Mouse (Mus musculus): ENCODE measurements around the gene Tbc1d20. TPM values are rescaled to one million over a fixed set of nuclear protein-coding genes. Genes with fewer than 3 reads are reported as not detected.

Gene Tbc1d20
- 37.5 and 38.8 TPM in 2 replicates for polyA plus RNA-seq (2015; fragmentation: Nextera tagmentation; extraction: Ambion mirVana)

GRCm38 (mm10) chr2:152293727-152294475 lies at the start of gene Tbc1d20:
Gene Tbc1d20, plus strand, starts transcription at chr2:152293828.
- ATAC-seq (peak; percentile 98), DNase-seq (ENCODE audit: low spot score) (peak; percentile 95)
- Histone ChIP-seq H3K27ac (ENCODE audit: low read length) (peak within 1 kb of the TSS; percentile 92), H3K4me2 (replicated peaks; ENCODE audit: low read depth, low read length) (peak within 1 kb of the TSS; percentile 72), H3K4me1 (ENCODE audit: insufficient read depth, low read depth, low read length) (peaks cover 13% of the 10 kb centered on the region), H3K9me3 (ENCODE audit: low read length) (no peaks in the 10 kb centered on the region), H3K36me3 (ENCODE audit: insufficient read depth, low read length) (no peaks in the 10 kb centered on the region), H3K4me3 (ENCODE audit: low read depth, low read length) (peak within 1 kb of the TSS; percentile 87), H3K27me3 (replicated peaks; ENCODE audit: insufficient read depth, low read length) (no peaks in the 10 kb centered on the region), H3K9ac (replicated peaks; ENCODE audit: low read depth) (peak within 1 kb of the TSS; percentile 90)
- under 1% methylated on average over 53 of the region's 70 CpGs for WGBS
- no peak for TF ChIP-seq CTCF (IDR thresholded peaks at IDR 0.05)
- no peak for TF ChIP-seq EP300 (IDR thresholded peaks at IDR 0.05)

DNA sequence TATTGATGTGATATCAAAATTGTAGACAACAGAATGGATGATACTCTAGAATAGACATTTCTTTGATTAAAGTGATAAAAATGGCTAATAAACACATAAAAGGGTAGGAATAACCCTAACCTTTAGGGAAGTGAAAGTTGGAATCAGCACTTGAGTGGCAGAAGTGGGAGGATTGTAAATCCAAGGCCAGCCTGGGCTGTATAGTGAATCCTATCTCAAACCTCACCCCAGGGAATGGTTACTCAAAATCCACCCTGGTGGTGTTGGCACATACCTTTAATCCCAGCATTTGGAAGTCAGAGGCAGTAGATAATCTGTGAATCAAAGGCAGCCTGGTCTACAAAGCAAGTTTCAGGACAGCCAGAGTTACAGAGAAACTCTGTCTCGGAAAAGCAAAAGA lies 46.4 kb upstream of the Tbc1d20 start:
- Histone ChIP-seq H3K27me3 (replicated peaks; ENCODE audit: insufficient read depth, low read length) (no peaks in the 10 kb centered on the region), H3K4me1 (ENCODE audit: insufficient read depth, low read depth, low read length) (no peaks in the 10 kb centered on the region), H3K9me3 (ENCODE audit: low read length) (no peaks in the 10 kb centered on the region), H3K36me3 (ENCODE audit: insufficient read depth, low read length) (0 out of 2 replicates have a peak, but pooled peaks cover 5% of the 10 kb centered on the region), H3K9ac (replicated peaks; ENCODE audit: low read depth) (no peak overlapping the region), H3K4me3 (ENCODE audit: low read depth, low read length) (no peak overlapping the region), H3K27ac (ENCODE audit: low read length) (no peak overlapping the region), H3K4me2 (replicated peaks; ENCODE audit: low read depth, low read length) (no peak overlapping the region)
- no peak for DNase-seq (ENCODE audit: low spot score)
- WGBS: 70% methylated on average over 1 of the region's 1 CpGs
- no peak for ATAC-seq
- no peak for TF ChIP-seq EP300 (IDR thresholded peaks at IDR 0.05)
- TF ChIP-seq CTCF (IDR thresholded peaks at IDR 0.05): no peak

DNA sequence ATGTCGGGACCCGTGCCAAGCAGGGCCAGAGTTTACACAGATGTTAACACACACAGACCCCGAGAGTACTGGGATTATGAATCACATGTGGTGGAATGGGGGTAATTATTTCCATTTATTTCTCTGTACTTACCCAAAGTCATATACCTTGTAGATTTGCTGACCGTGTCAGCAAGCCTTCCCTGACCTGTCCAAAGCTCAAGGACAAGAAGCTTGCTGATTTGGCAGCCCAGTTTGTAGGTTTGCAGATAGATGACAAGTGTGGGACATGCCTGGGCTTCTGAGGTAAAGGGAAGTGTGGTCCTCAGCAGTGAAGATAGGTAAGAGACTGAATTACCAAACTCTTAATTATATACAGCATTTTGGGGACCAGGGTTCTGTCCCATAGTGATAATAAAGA lies 43.1 kb upstream of the Tbc1d20 start:
- H3K27me3 ChIP-seq (replicated peaks; ENCODE audit: insufficient read depth, low read length): no peaks in the 10 kb centered on the region
- WGBS: 53% methylated on average over 2 of the region's 4 CpGs
- ATAC-seq (no peak), DNase-seq (ENCODE audit: low spot score) (no peak)
- peaks cover 21% of the 10 kb centered on the region; the same call in 1 of the 2 replicates for H3K36me3 ChIP-seq (ENCODE audit: insufficient read depth, low read length)
- H3K4me3 ChIP-seq (ENCODE audit: low read depth, low read length): no peak overlapping the region
- no peaks in the 10 kb centered on the region for H3K4me1 ChIP-seq (ENCODE audit: insufficient read depth, low read depth, low read length)
- H3K4me2 ChIP-seq (replicated peaks; ENCODE audit: low read depth, low read length): no peak overlapping the region
- no peak overlapping the region for H3K27ac ChIP-seq (ENCODE audit: low read length)
- no peaks in the 10 kb centered on the region for H3K9me3 ChIP-seq (ENCODE audit: low read length)
- no peak overlapping the region for H3K9ac ChIP-seq (replicated peaks; ENCODE audit: low read depth)
- TF ChIP-seq CTCF (IDR thresholded peaks at IDR 0.05) (no peak), EP300 (IDR thresholded peaks at IDR 0.05) (no peak)

- ATAC-seq: no peak
- peaks cover 26% of the 10 kb centered on the region; the same call in 1 of the 2 replicates for H3K36me3 ChIP-seq (ENCODE audit: insufficient read depth, low read length)
- H3K4me3 ChIP-seq (ENCODE audit: low read depth, low read length): no peak overlapping the region
- H3K9ac ChIP-seq (replicated peaks; ENCODE audit: low read depth): no peak overlapping the region
- H3K4me2 ChIP-seq (replicated peaks; ENCODE audit: low read depth, low read length): no peak overlapping the region
- no peak for TF ChIP-seq EP300 (IDR thresholded peaks at IDR 0.05)
- TF ChIP-seq CTCF (IDR thresholded peaks at IDR 0.05): no peak
- H3K27ac ChIP-seq (ENCODE audit: low read length): no peak overlapping the region
- 88% methylated on average over 1 of the region's 1 CpGs for WGBS
- no peaks in the 10 kb centered on the region for H3K27me3 ChIP-seq (replicated peaks; ENCODE audit: insufficient read depth, low read length)
- H3K4me1 ChIP-seq (ENCODE audit: insufficient read depth, low read depth, low read length): no peaks in the 10 kb centered on the region
- no peak for DNase-seq (ENCODE audit: low spot score)
- H3K9me3 ChIP-seq (ENCODE audit: low read length): no peaks in the 10 kb centered on the region
Measured at GRCm38 (mm10) chr2:152259739-152260138, 33.9 kb upstream of the Tbc1d20 start.

DNA sequence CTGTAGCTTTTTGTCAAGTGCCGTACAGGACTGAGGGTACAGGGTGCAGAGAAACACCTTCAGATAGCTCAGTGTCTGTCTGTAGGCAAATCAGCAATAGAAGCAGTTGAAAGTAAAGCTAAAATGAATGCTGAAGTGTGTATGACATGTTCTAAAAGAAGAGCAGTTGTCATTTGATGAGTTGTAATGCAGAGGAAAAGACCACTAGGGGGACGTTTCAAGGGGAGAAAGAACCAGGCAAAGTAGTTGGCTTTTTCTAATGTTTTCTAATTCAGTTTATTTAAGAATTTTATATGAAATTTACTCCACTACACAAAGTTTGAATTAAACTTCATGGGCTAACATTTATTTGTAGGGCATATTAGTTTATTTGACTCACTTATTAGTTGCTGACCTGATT lies 20.0 kb upstream of the Tbc1d20 start:
- ATAC-seq: no peak
- TF ChIP-seq EP300 (IDR thresholded peaks at IDR 0.05) (no peak), CTCF (IDR thresholded peaks at IDR 0.05) (peak; percentile 49)
- 78% methylated on average over 2 of the region's 2 CpGs for WGBS
- peak; percentile 17 for DNase-seq (ENCODE audit: low spot score)
- H3K4me2 ChIP-seq (replicated peaks; ENCODE audit: low read depth, low read length): no peak overlapping the region
- H3K4me3 ChIP-seq (ENCODE audit: low read depth, low read length): no peak overlapping the region
- H3K4me1 ChIP-seq (ENCODE audit: insufficient read depth, low read depth, low read length): no peaks in the 10 kb centered on the region
- H3K27me3 ChIP-seq (replicated peaks; ENCODE audit: insufficient read depth, low read length): no peaks in the 10 kb centered on the region
- no peaks in the 10 kb centered on the region for H3K9me3 ChIP-seq (ENCODE audit: low read length)
- no peak overlapping the region for H3K27ac ChIP-seq (ENCODE audit: low read length)
- no peak overlapping the region for H3K9ac ChIP-seq (replicated peaks; ENCODE audit: low read depth)
- peaks cover 14% of the 10 kb centered on the region; the same call in 1 of the 2 replicates for H3K36me3 ChIP-seq (ENCODE audit: insufficient read depth, low read length)

DNA sequence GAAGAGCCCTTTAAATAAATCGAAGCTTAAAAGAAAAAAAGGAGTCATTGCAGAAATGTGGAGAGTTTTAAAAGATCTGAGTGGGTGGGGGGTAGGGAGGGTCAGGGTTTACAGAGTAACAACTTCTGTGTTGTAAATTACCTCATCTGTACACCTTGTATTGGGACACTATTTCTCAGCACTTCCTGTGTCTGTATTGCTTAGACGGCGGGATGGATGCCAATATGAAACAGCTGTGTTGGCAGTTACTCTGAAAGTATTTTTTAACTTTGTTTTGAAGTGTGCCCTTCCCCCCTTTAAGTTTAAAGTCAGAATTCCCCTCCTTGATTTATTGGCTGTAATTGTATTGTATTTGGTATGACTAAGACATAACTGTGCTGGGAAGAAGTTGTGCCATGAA lies 12.2 kb upstream of the Tbc1d20 start:
- 67% methylated on average over 3 of the region's 3 CpGs for WGBS
- no peak overlapping the region for H3K4me3 ChIP-seq (ENCODE audit: low read depth, low read length)
- H3K9ac ChIP-seq (replicated peaks; ENCODE audit: low read depth): no peak overlapping the region
- no peaks in the 10 kb centered on the region for H3K4me1 ChIP-seq (ENCODE audit: insufficient read depth, low read depth, low read length)
- no peak overlapping the region for H3K27ac ChIP-seq (ENCODE audit: low read length)
- TF ChIP-seq CTCF (IDR thresholded peaks at IDR 0.05) (no peak), EP300 (IDR thresholded peaks at IDR 0.05) (no peak)
- peaks cover 26% of the 10 kb centered on the region; the same call in 1 of the 2 replicates for H3K36me3 ChIP-seq (ENCODE audit: insufficient read depth, low read length)
- ATAC-seq (no peak), DNase-seq (ENCODE audit: low spot score) (peak; percentile 23)
- no peaks in the 10 kb centered on the region for H3K9me3 ChIP-seq (ENCODE audit: low read length)
- no peaks in the 10 kb centered on the region for H3K27me3 ChIP-seq (replicated peaks; ENCODE audit: insufficient read depth, low read length)
- H3K4me2 ChIP-seq (replicated peaks; ENCODE audit: low read depth, low read length): no peak overlapping the region

Measured in lung, postnatal 0 days (tissue).